Mouse (Mus musculus) kidney, embryonic 16.5 days (tissue): ENCODE results near the gene Cyp4a31. TPM values are rescaled to one million over a fixed set of nuclear protein-coding genes. Genes with fewer than 3 reads are reported as not detected.
"Not testable (repeated sequence)": the region's sequence is repeated elsewhere in the genome, so short reads cannot be mapped to it uniquely, and the experiment has no call there.

ENCODE experiments used
- ATAC-seq: fragments of 200-750 bp; cut with Nextera tagmentation; 2 replicates; pipeline ENCODE4 v1.8.0; 2017; ENCODE audit warnings: moderate TSS enrichment; ENCODE audit not compliant: low FRiP score, low TSS enrichment
- H3K27ac ChIP-seq: fragments of 300-500 bp; sonication (generic); 2 replicates; pipeline ENCODE4 v1.5.1; 2014; ENCODE audit warnings: low read length
- H3K27me3 ChIP-seq: fragments of 300-500 bp; sonication (generic); 2 replicates; pipeline ENCODE4 v1.6.1; 2014; ENCODE audit warnings: low read length, control low read depth, mixed read lengths; ENCODE audit not compliant: insufficient read depth
- H3K36me3 ChIP-seq: fragments of 300-500 bp; sonication (generic); 2 replicates; pipeline ENCODE4 v1.6.1; 2014; ENCODE audit warnings: low read length, control low read depth, mixed read lengths; ENCODE audit not compliant: insufficient read depth
- H3K4me1 ChIP-seq: fragments of 300-500 bp; sonication (generic); 2 replicates; pipeline ENCODE4 v1.6.1; 2014; ENCODE audit warnings: low read length, control low read depth, mixed read lengths; ENCODE audit not compliant: insufficient read depth
- H3K4me2 ChIP-seq: fragments of 300-500 bp; sonication (generic); replicated peaks from 2 replicates; pipeline ENCODE4 v1.6.1; 2014; ENCODE audit warnings: low read depth, low read length
- H3K4me3 ChIP-seq: fragments of 300-500 bp; sonication (generic); 2 replicates; pipeline ENCODE4 v1.5.1; 2014; ENCODE audit warnings: mild to moderate bottlenecking, low read length
- H3K9ac ChIP-seq: fragments of 300-500 bp; sonication (generic); replicated peaks from 2 replicates; pipeline ENCODE4 v1.6.1; 2014; ENCODE audit warnings: low read length
- H3K9me3 ChIP-seq: fragments of 300-500 bp; sonication (generic); 2 replicates; pipeline ENCODE4 v1.6.1; 2016; ENCODE audit warnings: low read length, control low read depth
- WGBS: fragments of 180-500 bp; shearing (Covaris S2); extraction: QIAGEN DNeasy Blood & Tissue Kit; methylation state at CpG from one replicate; pipeline ENCODE4 v1.1.7; 2014; 5-methylcytosine and 5-hydroxymethylcytosine counted together
- polyA plus RNA-seq: library from polyadenylated mRNA; unstranded; fragments of >200 nt; fragmentation: Nextera tagmentation; extraction: Ambion mirVana; gene quantifications from 2 replicates; pipeline ENCODE4 v1.2.1, GENCODE M21; 2015

Gene Cyp4a31
- polyA plus RNA-seq, 1 experiment from 2014 or later: 41.3 TPM

DNA sequence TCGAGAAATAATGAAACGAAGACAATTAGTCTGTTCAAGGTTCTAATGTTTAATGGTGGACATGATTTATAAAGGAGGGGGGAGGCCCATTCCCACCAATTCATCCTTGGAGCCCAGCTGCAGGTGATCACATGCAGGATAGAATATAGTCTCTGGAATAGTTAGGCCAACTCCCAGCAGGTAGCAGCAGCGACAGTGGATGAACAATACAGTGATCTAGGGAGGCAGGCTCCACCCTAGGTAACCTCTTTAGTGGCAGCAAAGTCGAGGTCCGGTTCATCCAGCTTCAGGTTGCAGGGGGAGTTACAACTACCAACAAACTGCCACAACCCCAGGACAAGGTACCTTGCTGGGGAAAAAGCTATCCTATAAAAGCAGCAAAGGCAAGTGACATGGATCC is 2.2 kb upstream of the Cyp4a31 start:
- H3K4me2 ChIP-seq, ATAC-seq, H3K27me3 ChIP-seq, H3K4me1 ChIP-seq, H3K9ac ChIP-seq, H3K27ac ChIP-seq, H3K4me3 ChIP-seq, H3K36me3 ChIP-seq, H3K9me3 ChIP-seq: not testable (repeated sequence)
- 53% methylated on average over 5 of the region's 5 CpGs for WGBS

GRCm38 (mm10) chr4:115564469-115565225 is 1.2 kb downstream of the Cyp4a31 start:
- H3K27me3 ChIP-seq, H3K27ac ChIP-seq, H3K36me3 ChIP-seq, H3K4me2 ChIP-seq, ATAC-seq, H3K9ac ChIP-seq, H3K9me3 ChIP-seq, H3K4me1 ChIP-seq: not testable (repeated sequence)
- peak overlapping the region; percentile 21 for H3K4me3 ChIP-seq
- WGBS: 78% methylated on average over 6 of the region's 6 CpGs

DNA sequence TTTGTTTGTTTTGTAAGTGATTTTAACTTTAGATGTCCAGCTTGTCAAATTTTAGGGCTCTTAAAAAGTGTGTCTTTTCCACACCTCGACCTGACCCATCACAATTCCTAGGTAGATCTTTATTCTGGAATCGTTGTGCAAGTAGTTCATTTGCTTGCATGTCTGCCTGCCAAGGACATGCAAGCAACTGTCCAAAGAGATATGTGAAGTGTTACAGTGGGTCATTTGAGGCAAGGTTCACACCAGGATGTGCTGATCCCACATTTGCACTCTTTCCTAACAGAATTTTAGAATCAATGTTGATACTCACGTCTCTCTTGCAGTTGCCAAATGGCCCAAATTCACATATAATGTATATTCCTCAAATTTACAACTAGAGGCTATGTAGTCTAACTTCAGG is 11.8 kb downstream of the Cyp4a31 start:
- Histone ChIP-seq H3K27me3 (no peaks in the 10 kb centered on the region), H3K36me3 (no peaks in the 10 kb centered on the region), H3K27ac (no peak overlapping the region), H3K9me3 (no peaks in the 10 kb centered on the region), H3K4me3 (no peak overlapping the region), H3K4me1 (no peaks in the 10 kb centered on the region), H3K4me2 (no peak overlapping the region), H3K9ac (no peak overlapping the region)
- ATAC-seq: no peak
- 77% methylated on average over 3 of the region's 3 CpGs for WGBS

DNA sequence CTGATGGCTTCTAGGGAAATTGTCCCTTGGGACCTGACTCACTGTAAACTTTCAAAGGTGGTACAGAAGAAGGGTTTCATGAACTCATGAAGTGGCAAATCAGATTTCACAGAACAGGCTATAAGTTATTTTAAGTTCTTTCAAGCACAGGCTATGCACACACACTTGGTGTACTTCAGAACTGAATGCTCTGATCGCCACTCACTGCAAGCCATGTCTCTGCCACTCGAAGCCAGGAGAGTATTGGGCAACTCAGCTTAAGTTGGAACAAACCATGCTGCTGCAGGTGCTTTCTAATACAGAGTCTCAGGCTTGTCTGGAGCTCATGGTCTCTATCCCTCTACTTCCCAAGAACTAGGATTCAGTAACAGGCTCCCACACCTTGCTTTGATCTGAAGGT is 12.3 kb downstream of the Cyp4a31 start:
- Histone ChIP-seq H3K27ac (no peak overlapping the region), H3K9me3 (no peaks in the 10 kb centered on the region), H3K4me1 (no peaks in the 10 kb centered on the region), H3K27me3 (no peaks in the 10 kb centered on the region), H3K9ac (no peak overlapping the region), H3K4me2 (no peak overlapping the region), H3K4me3 (no peak overlapping the region), H3K36me3 (no peaks in the 10 kb centered on the region)
- ATAC-seq: no peak
- whole genome bisulfite sequencing: 81% methylated on average over 2 of the region's 2 CpGs

DNA sequence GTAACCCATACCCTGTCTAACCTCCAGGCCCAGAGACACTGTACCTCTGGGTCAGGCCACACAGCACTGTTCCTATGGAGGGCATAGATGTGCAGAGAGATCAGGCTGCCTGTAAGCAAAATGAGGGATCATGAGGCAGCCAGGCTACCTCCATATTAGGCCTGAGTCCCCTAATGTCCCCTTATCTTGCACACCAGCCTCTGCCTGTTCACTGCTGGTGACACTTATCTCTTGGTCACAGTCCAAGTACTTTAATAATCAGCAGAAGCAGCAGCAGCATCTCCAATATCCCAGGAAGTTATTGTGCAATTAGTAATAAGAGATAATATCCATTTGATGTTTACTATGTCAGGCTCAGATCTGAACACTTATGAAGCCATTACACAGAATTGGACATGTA is 19.6 kb downstream of the Cyp4a31 start:
- H3K4me1 ChIP-seq: no peaks in the 10 kb centered on the region
- H3K36me3 ChIP-seq: no peaks in the 10 kb centered on the region
- no peak overlapping the region for H3K4me2 ChIP-seq
- no peaks in the 10 kb centered on the region for H3K9me3 ChIP-seq
- no peak overlapping the region for H3K9ac ChIP-seq
- no peak overlapping the region for H3K4me3 ChIP-seq
- no peak for ATAC-seq
- no peaks in the 10 kb centered on the region for H3K27me3 ChIP-seq
- no peak overlapping the region for H3K27ac ChIP-seq

DNA sequence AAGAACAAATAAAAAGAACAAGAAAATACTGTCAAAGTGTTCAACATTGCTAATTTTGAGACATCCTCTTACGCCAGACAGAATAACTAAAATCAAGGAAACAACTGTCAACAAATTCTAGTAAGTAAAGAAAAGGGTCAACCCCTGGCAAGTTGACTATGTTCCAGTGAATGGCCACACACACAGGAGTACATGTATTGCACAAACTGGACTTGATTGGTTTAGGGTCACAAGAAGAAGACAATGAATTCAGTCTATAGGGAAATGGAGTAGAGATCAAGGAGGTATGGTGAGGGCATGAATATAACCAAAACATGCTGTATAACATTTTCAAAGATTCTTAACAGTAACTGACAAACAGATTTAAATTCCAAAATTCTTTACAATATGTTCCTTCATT is 32.9 kb downstream of the Cyp4a31 start:
- Histone ChIP-seq H3K27ac (no peak overlapping the region), H3K9ac (no peak overlapping the region), H3K4me3 (no peak overlapping the region), H3K4me1 (no peaks in the 10 kb centered on the region), H3K4me2 (no peak overlapping the region), H3K9me3 (no peaks in the 10 kb centered on the region), H3K36me3 (no peaks in the 10 kb centered on the region), H3K27me3 (no peaks in the 10 kb centered on the region)
- no peak for ATAC-seq
- 73% methylated on average over 1 of the region's 1 CpGs for WGBS

- no peaks in the 10 kb centered on the region for H3K27me3 ChIP-seq
- H3K36me3 ChIP-seq: no peaks in the 10 kb centered on the region
- no peak overlapping the region for H3K4me2 ChIP-seq
- H3K4me3 ChIP-seq: no peak overlapping the region
- H3K4me1 ChIP-seq: no peaks in the 10 kb centered on the region
- H3K27ac ChIP-seq: no peak overlapping the region
- H3K9ac ChIP-seq: no peak overlapping the region
- H3K9me3 ChIP-seq: no peaks in the 10 kb centered on the region
- ATAC-seq: no peak
- 52% methylated on average over 2 of the region's 2 CpGs for WGBS
Measured at GRCm38 (mm10) chr4:115596824-115597336, 33.4 kb downstream of the Cyp4a31 start.

DNA sequence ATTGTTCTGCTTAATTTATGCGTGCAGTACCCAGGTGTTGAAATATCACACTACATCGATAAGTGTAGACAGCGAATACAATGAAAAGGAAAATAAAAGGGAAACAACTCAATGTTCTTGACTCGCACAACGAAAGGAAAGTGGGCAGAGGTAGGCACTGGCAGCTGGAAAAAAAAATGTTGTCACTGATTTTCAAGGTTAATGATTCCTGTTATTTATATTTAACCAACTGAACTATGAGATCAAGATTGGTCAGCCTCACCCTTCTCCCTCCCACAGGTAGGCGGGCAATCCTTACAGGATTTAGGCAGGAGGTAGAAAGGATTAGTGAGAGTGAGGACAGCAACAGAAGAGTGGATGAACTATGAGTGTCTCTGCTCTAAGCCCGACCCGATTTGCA is 37.2 kb downstream of the Cyp4a31 start, which contains the start of gene Cyp4a32:
TSS of gene Cyp4a32 (plus strand) at position 359 of the 400 bp plus-strand sequence.
- H3K27me3 ChIP-seq, H3K4me3 ChIP-seq, H3K4me2 ChIP-seq, ATAC-seq, H3K36me3 ChIP-seq, H3K4me1 ChIP-seq, H3K9ac ChIP-seq, H3K27ac ChIP-seq, H3K9me3 ChIP-seq: not testable (repeated sequence)
- 88% methylated on average over 8 of the region's 8 CpGs for WGBS

- Histone ChIP-seq H3K36me3 (no peaks in the 10 kb centered on the region), H3K4me3 (no peak overlapping the region), H3K4me1 (no peaks in the 10 kb centered on the region), H3K27ac (no peak overlapping the region), H3K4me2 (no peak overlapping the region), H3K27me3 (no peaks in the 10 kb centered on the region), H3K9me3 (no peaks in the 10 kb centered on the region), H3K9ac (no peak overlapping the region)
- ATAC-seq: no peak
Measured at GRCm38 (mm10) chr4:115614005-115614404, 50.6 kb downstream of the Cyp4a31 start.

- WGBS: 93% methylated on average over 3 of the region's 3 CpGs
- H3K9me3 ChIP-seq, H3K4me1 ChIP-seq, H3K36me3 ChIP-seq, ATAC-seq, H3K4me2 ChIP-seq, H3K27ac ChIP-seq, H3K9ac ChIP-seq, H3K4me3 ChIP-seq, H3K27me3 ChIP-seq: not testable (repeated sequence)
Measured at GRCm38 (mm10) chr4:115625560-115625959, 62.1 kb downstream of the Cyp4a31 start.
